ENCODE assay signal across 13 mouse cellular contexts in genomic region chr2:77823026-77823425, GRCm38 (mm10). TPM values are rescaled to one million over a fixed set of nuclear protein-coding genes. Genes with fewer than 3 reads are reported as not detected.
"Had no signal": no experiment of that assay in that cellular context is flagged by ENCODE, and none has a peak within 500 bp of the region (broad histone marks: within the 10 kb centered on the region; RNA-seq: fewer than 3 reads in every experiment).

No protein-coding gene starts in this region.

- DNase-seq: retina, postnatal 1 day; right cerebral cortex, adult 18-20 months; right cerebral cortex, postnatal 14 days; right cerebral cortex, postnatal 25 days; right cerebral cortex, postnatal 4 days; spleen, adult 18-20 months; thymus, adult 18-20 months; thymus, adult 2 months; thymus, postnatal 14 days; thymus, postnatal 25 days; thymus, postnatal 36 days; thymus, postnatal 4 days had no signal

RNA-seq across cellular contexts. Expression of gene Zfp385b, which starts 3.6 kb away (rescaled TPM):
- polyA plus RNA-seq: spleen, adult 2 months had no signal
